Mouse (Mus musculus) liver, embryonic 12.5 days (tissue): ENCODE data around the gene Ostc. TPM values are rescaled to one million over a fixed set of nuclear protein-coding genes. Genes with fewer than 3 reads are reported as not detected.

Source experiments
- ATAC-seq: fragments of 200-750 bp; cut with Nextera tagmentation; 2 replicates; pipeline ENCODE4 v1.8.0; 2017; ENCODE audit warnings: moderate number of reproducible peaks, mild to moderate bottlenecking, moderate library complexity
- H3K27ac ChIP-seq: fragments of 300-500 bp; sonication (generic); 2 replicates; pipeline ENCODE4 v1.5.1; 2016; ENCODE audit warnings: mild to moderate bottlenecking
- H3K27me3 ChIP-seq: fragments of 300-500 bp; sonication (generic); replicated peaks from 2 replicates; pipeline ENCODE4 v1.6.1; 2016; ENCODE audit warnings: mild to moderate bottlenecking, moderate library complexity
- H3K36me3 ChIP-seq: fragments of 300-500 bp; sonication (generic); 2 replicates; pipeline ENCODE4 v1.6.1; 2016; ENCODE audit warnings: mild to moderate bottlenecking, moderate library complexity
- H3K4me1 ChIP-seq: fragments of 300-500 bp; sonication (generic); 2 replicates; pipeline ENCODE4 v1.6.1; 2016
- H3K4me2 ChIP-seq: fragments of 300-500 bp; sonication (generic); 2 replicates; pipeline ENCODE4 v1.6.1; 2016; ENCODE audit warnings: mild to moderate bottlenecking, moderate library complexity
- H3K4me3 ChIP-seq: fragments of 300-500 bp; sonication (generic); 2 replicates; pipeline ENCODE4 v1.5.1; 2016; ENCODE audit warnings: mild to moderate bottlenecking, moderate library complexity
- H3K9ac ChIP-seq: fragments of 300-500 bp; sonication (generic); 2 replicates; pipeline ENCODE4 v1.6.1; 2016; ENCODE audit warnings: mild to moderate bottlenecking, moderate library complexity
- H3K9me3 ChIP-seq: fragments of 300-500 bp; sonication (generic); replicated peaks from 2 replicates; pipeline ENCODE4 v1.6.1; 2016; ENCODE audit warnings: mild to moderate bottlenecking, moderate library complexity
- WGBS: fragments of 180-500 bp; shearing (Covaris S2); methylation state at CpG from one replicate; pipeline ENCODE4 v1.1.7; 2016; ENCODE audit not compliant: insufficient replicate concordance; 5-methylcytosine and 5-hydroxymethylcytosine counted together
- polyA plus RNA-seq: library from polyadenylated mRNA; unstranded; fragments of >200 nt; fragmentation: Nextera tagmentation; extraction: Ambion mirVana; gene quantifications from 2 replicates; pipeline ENCODE4 v1.2.1, GENCODE M21; 2016

Ostc gene
- polyA plus RNA-seq, 1 experiment from 2014 or later: 221 TPM

DNA sequence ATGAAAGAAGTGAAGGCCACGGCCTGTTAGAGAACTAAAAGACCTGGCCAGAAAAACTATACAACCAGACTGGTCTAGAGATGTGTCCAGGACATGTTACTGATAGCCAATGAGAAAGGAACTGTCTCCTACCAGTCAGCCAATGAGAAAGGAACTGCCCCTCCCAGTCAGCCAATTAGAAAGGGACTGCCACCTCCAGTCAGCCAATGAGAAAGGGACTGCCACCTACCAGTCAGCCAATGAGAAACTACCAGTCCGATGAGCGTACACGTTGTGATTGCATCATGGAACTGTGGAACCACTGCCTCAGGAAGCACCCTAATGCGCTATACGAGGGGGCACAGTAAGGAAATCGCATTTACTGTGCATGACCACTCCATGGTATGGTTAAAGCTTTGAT lies 14.5 kb downstream of the Ostc start:
- no peak overlapping the region for H3K4me2 ChIP-seq
- no peak for ATAC-seq
- 87% methylated on average over 7 of the region's 7 CpGs for WGBS

DNA sequence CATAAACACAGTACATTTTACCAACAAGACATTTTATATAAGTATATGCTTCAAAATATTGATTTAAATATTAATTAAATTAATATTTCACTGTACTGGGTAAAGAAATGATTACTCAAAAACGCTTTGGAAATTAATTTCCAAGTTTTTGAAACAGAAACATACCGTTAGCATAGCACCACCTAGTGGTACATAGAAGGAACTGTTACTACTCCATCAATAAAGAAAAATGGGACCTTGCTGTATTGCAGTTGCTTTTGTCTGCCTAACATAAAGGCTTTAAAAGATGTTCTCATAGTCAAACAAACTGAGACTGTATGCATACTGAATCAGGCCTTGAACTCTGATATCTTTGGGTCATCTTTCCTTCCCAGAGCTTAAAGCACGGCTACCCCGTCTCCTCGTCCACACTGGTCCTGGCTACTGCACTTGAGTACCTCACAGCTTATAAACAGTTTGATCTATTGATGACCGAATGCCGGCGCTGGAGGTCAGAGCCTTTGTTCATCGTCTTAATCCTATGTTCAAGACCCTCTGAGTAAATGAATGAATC lies 15.1 kb downstream of the Ostc start:
- Histone ChIP-seq H3K9me3 (no peaks in the 10 kb centered on the region), H3K4me1 (peaks cover 51% of the 10 kb centered on the region), H3K27ac (no peak overlapping the region), H3K36me3 (peaks cover 45% of the 10 kb centered on the region), H3K4me3 (no peak overlapping the region), H3K9ac (no peak overlapping the region), H3K4me2 (no peak overlapping the region), H3K27me3 (no peaks in the 10 kb centered on the region)
- 56% methylated on average over 9 of the region's 9 CpGs for WGBS
- no peak for ATAC-seq

More for the DNA sequence above, 14.5 kb downstream of the Ostc start:
- no peak overlapping the region for H3K27ac ChIP-seq
- H3K9ac ChIP-seq: no peak overlapping the region
- no peaks in the 10 kb centered on the region for H3K9me3 ChIP-seq
- H3K36me3 ChIP-seq: peaks cover 51% of the 10 kb centered on the region
- H3K4me1 ChIP-seq: peaks cover 47% of the 10 kb centered on the region
- no peak overlapping the region for H3K4me3 ChIP-seq
- H3K27me3 ChIP-seq: no peaks in the 10 kb centered on the region

GRCm38 (mm10) chr3:130691596-130692170 lies 17.6 kb downstream of the Ostc start:
- H3K9me3 ChIP-seq: no peaks in the 10 kb centered on the region
- H3K4me1 ChIP-seq: peaks cover 41% of the 10 kb centered on the region
- peak overlapping the region; percentile 80 for H3K9ac ChIP-seq
- peak overlapping the region; percentile 95 for H3K27ac ChIP-seq
- H3K4me3 ChIP-seq: peak overlapping the region; percentile 61
- peak; percentile 53 for ATAC-seq
- H3K4me2 ChIP-seq: peak overlapping the region; percentile 85
- 24% methylated on average over 12 of the region's 12 CpGs for WGBS
- H3K36me3 ChIP-seq: peaks cover 24% of the 10 kb centered on the region
- H3K27me3 ChIP-seq: no peaks in the 10 kb centered on the region; the same call in 1 of the 2 replicates

DNA sequence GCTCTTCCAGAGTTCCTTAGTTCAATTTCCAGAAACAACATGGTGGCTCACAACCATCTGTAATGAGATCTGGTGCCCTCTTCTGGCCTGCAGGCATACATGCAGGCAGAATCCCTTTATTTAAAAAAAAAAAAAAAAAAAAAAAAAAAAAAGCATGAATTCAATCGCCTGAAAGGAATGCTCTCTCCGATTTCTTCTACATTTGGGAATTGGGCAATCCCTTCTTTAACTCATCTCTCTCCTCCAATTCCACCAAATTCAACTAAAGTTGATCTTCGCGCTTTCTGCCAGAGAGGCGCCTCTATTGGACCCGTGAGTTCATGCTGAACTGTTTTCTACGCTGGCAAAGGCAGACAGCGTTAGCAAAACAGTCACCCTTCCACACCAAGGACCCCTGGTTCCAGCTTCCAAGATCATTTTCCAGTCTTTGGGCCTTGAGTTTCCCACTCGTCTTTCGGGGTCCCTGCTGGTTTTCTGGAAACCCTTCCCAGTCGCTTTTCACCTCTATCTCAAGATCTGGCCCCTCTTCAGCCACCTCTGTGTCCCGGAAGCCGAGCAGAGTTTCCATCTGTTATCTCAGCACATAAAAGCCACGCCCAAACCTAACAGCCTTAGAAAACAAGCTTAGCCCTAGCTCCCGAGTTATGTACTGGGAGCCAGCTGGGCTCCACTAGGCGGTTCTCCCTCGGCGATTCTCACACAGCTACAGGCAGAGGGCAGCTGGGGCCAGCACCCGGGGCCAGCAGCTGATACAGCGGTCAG lies 18.2 kb downstream of the Ostc start:
- WGBS: 2% methylated on average over 20 of the region's 20 CpGs
- Histone ChIP-seq H3K27me3 (no peaks in the 10 kb centered on the region; the same call in 1 of the 2 replicates), H3K9ac (peak overlapping the region; percentile 80), H3K36me3 (peaks cover 17% of the 10 kb centered on the region), H3K9me3 (no peaks in the 10 kb centered on the region), H3K4me1 (peaks cover 41% of the 10 kb centered on the region), H3K4me2 (peak overlapping the region; percentile 85), H3K4me3 (peak overlapping the region; percentile 61), H3K27ac (peak overlapping the region; percentile 95)
- peak; percentile 90 for ATAC-seq

- H3K4me3 ChIP-seq: no peak overlapping the region
- H3K27me3 ChIP-seq: no peaks in the 10 kb centered on the region; the same call in 1 of the 2 replicates
- H3K4me2 ChIP-seq: peak overlapping the region; percentile 85; the same call in 1 of the 2 replicates
- H3K9ac ChIP-seq: no peak overlapping the region
- no peak for ATAC-seq
- H3K27ac ChIP-seq: no peak overlapping the region
- peaks cover 39% of the 10 kb centered on the region for H3K4me1 ChIP-seq
- H3K36me3 ChIP-seq: peaks cover 4% of the 10 kb centered on the region
- 18% methylated on average over 12 of the region's 12 CpGs for WGBS
- H3K9me3 ChIP-seq: no peaks in the 10 kb centered on the region
These were observed 19.6 kb downstream of the Ostc start for GRCm38 (mm10) chr3:130689630-130690029.

DNA sequence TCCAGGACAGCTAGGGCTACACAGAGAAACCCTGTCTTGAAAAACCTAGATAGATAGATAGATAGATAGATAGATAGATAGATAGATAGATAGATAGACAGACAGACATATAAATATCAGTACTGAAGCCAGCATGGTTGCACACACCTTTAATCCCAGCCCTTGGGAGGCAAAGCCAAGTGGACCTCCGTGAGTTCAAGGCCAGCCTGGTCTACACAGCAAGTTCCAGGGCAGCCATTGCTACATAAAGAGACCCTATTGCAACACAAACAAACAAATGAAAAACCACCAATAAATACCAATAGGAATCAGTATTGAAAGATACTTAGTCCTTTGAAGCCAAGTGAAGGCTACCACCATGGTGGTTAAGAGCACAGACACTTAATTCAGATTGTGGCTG lies 22.2 kb downstream of the Ostc start:
- no peaks in the 10 kb centered on the region for H3K36me3 ChIP-seq
- no peak overlapping the region for H3K9ac ChIP-seq
- no peak for ATAC-seq
- H3K27ac ChIP-seq: no peak overlapping the region
- peaks cover 24% of the 10 kb centered on the region for H3K4me1 ChIP-seq
- no peak overlapping the region for H3K4me3 ChIP-seq
- H3K4me2 ChIP-seq: no peak overlapping the region
- WGBS: 69% methylated on average over 1 of the region's 1 CpGs
- H3K9me3 ChIP-seq: no peaks in the 10 kb centered on the region
- H3K27me3 ChIP-seq: no peaks in the 10 kb centered on the region; the same call in 1 of the 2 replicates

GRCm38 (mm10) chr3:130685014-130685366 lies 24.3 kb downstream of the Ostc start:
- Histone ChIP-seq H3K4me1 (peaks cover 6% of the 10 kb centered on the region), H3K27ac (no peak overlapping the region), H3K4me3 (no peak overlapping the region), H3K36me3 (no peaks in the 10 kb centered on the region), H3K27me3 (no peaks in the 10 kb centered on the region; the same call in 1 of the 2 replicates), H3K9ac (no peak overlapping the region), H3K4me2 (no peak overlapping the region), H3K9me3 (no peaks in the 10 kb centered on the region)
- WGBS: 74% methylated on average over 8 of the region's 8 CpGs
- no peak for ATAC-seq

GRCm38 (mm10) chr3:130684276-130685013 lies 24.8 kb downstream of the Ostc start:
- no peak overlapping the region for H3K9ac ChIP-seq

GRCm38 (mm10) chr3:130683836-130684235 lies 25.4 kb downstream of the Ostc start:
- no peak for ATAC-seq
- no peak overlapping the region for H3K9ac ChIP-seq
- no peaks in the 10 kb centered on the region for H3K36me3 ChIP-seq
- H3K4me3 ChIP-seq: no peak overlapping the region
- H3K27ac ChIP-seq: no peak overlapping the region
- no peaks in the 10 kb centered on the region for H3K4me1 ChIP-seq
- WGBS: 63% methylated on average over 8 of the region's 8 CpGs
- no peaks in the 10 kb centered on the region; the same call in 1 of the 2 replicates for H3K27me3 ChIP-seq
- H3K4me2 ChIP-seq: no peak overlapping the region
- no peaks in the 10 kb centered on the region for H3K9me3 ChIP-seq

More at GRCm38 (mm10) chr3:130684276-130685013, 24.8 kb downstream of the Ostc start:
- Histone ChIP-seq H3K27me3 (no peaks in the 10 kb centered on the region; the same call in 1 of the 2 replicates), H3K4me3 (no peak overlapping the region), H3K9me3 (no peaks in the 10 kb centered on the region), H3K4me1 (0 out of 2 replicates have a peak, but pooled peaks cover under 1% of the 10 kb centered on the region), H3K36me3 (no peaks in the 10 kb centered on the region), H3K4me2 (no peak overlapping the region), H3K27ac (no peak overlapping the region)
- no peak for ATAC-seq
- 80% methylated on average over 9 of the region's 9 CpGs for WGBS

GRCm38 (mm10) chr3:130682183-130682582 lies 27.1 kb downstream of the Ostc start:
- Histone ChIP-seq H3K4me2 (no peak overlapping the region), H3K9ac (no peak overlapping the region), H3K27ac (no peak overlapping the region), H3K4me1 (no peaks in the 10 kb centered on the region), H3K27me3 (no peaks in the 10 kb centered on the region), H3K9me3 (no peaks in the 10 kb centered on the region), H3K4me3 (no peak overlapping the region), H3K36me3 (no peaks in the 10 kb centered on the region)
- WGBS: 77% methylated on average over 9 of the region's 9 CpGs
- no peak for ATAC-seq

DNA sequence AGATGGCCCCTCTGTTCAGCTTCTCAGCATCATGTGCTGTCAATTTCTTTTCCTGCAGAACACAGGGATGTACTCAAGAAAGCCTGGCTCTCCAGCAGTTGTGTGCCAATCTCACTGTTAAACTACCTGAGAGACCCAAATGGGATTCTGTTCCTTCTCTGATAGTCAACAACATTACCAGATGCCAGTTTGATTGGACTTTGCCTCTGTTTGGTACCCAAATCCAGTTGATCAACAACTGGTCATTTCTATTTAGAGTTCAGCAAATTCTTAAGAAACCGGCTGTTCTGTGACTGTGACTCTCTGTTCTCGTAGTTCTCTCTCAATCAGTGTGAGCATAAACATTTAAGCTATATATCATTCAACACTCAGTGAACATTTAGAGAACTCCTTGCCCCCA lies 28.0 kb downstream of the Ostc start:
- WGBS: 71% methylated on average over 2 of the region's 2 CpGs

More for the DNA sequence above, 28.0 kb downstream of the Ostc start:
- ATAC-seq: no peak
- Histone ChIP-seq H3K4me3 (no peak overlapping the region), H3K27me3 (no peaks in the 10 kb centered on the region), H3K36me3 (no peaks in the 10 kb centered on the region), H3K4me1 (no peaks in the 10 kb centered on the region), H3K9me3 (no peaks in the 10 kb centered on the region), H3K9ac (no peak overlapping the region), H3K4me2 (no peak overlapping the region), H3K27ac (no peak overlapping the region)
